Mouse (Mus musculus): ENCODE data around the gene Il9r. TPM values are rescaled to one million over a fixed set of nuclear protein-coding genes. Genes with fewer than 3 reads are reported as not detected.

Il9r gene
- polyA plus RNA-seq, 1 experiment from 2014 or later, result not detected

DNA sequence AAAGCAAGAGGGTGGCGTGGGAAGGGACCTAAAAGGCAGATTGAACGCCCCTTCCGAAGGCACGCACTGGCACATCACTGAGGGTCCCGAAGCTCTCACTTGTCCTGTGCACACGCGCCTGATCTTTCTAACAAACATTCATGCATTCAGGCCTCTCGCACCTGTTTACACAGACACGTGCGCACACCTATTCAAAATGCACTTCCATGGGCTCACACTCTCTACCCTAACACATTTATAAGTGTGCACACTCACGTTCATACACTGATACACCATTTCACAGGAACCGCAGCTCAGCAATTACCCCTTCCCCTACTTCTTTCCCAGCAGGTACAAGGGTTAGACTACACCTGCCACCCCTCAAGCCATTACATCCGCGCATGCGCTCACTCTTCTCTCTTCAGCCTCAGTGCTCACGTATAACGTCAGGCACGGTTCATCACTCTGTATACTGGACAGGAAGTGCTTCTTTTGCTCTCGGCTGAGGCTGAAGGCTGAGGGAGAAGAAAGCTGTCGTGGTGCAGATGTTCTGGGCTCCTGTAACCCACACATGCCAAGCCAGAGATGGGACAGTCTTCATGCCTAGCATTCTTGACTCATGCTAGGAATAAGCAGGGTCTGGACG is 22.6 kb upstream of the Il9r start:
- H3K36me3 ChIP-seq (ENCODE audit: control insufficient read depth, insufficient read depth, low read length), result no peaks in the 10 kb centered on the region
- no peak overlapping the region for H3K27ac ChIP-seq (ENCODE audit: low read length)
- peak overlapping the region; percentile 65 for H3K4me3 ChIP-seq (ENCODE audit: low read depth, low read length)
- H3K27me3 ChIP-seq (ENCODE audit: control insufficient read depth, insufficient read depth, low read depth, low read length), result peaks cover 27% of the 10 kb centered on the region
- WGBS, result 8% methylated on average over 21 of the region's 21 CpGs
- peak overlapping the region; percentile 94 for H3K4me2 ChIP-seq (ENCODE audit: low read length)
- ATAC-seq, result no peak
- H3K9me3 ChIP-seq (replicated peaks; ENCODE audit: control insufficient read depth, low read length, poor library complexity, severe bottlenecking), result no peaks in the 10 kb centered on the region
- peak overlapping the region; percentile 69 for H3K9ac ChIP-seq (ENCODE audit: low read depth, low read length)
- H3K4me1 ChIP-seq (ENCODE audit: control insufficient read depth, insufficient read depth, low read length), result peaks cover 22% of the 10 kb centered on the region

DNA sequence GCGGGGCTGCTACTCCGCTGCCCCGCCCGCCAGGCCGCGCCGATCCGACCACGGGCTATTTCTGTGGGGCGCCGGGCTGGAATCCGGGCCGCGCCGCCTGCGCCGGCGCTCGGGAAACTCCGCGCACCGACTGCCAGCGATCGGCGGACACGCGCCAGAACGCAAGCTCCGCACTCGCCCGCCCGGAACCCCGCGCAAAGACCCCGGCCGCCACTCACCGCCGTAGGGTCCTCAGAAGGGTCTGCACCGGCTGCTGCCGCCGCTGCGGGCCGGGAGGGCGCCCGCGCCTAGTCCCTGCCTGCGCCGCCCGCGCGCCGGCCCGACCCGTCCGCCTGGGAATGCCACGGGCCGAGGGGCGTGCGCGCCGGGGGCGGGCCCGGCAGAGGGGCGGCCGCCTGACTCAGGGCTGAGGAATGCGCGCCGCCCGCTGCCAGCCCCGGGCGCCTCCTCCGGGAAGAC is 21.9 kb upstream of the Il9r start, which contains the start of gene Rhbdf1:
Rhbdf1 (minus strand) TSS at position 350 of the 459 bp plus-strand sequence.
- peak; percentile 4; the same call in 1 of the 2 replicates for ATAC-seq
- Histone ChIP-seq H3K4me1 (ENCODE audit: control insufficient read depth, insufficient read depth, low read length) (peaks cover 16% of the 10 kb centered on the region), H3K4me2 (ENCODE audit: low read length) (peak within 1 kb of the TSS; percentile 94), H3K4me3 (ENCODE audit: low read depth, low read length) (peak within 1 kb of the TSS; percentile 65), H3K36me3 (ENCODE audit: control insufficient read depth, insufficient read depth, low read length) (no peaks in the 10 kb centered on the region), H3K27ac (ENCODE audit: low read length) (peak within 1 kb of the TSS; percentile 51), H3K9ac (ENCODE audit: low read depth, low read length) (peak within 1 kb of the TSS; percentile 69), H3K9me3 (replicated peaks; ENCODE audit: control insufficient read depth, low read length, poor library complexity, severe bottlenecking) (no peaks in the 10 kb centered on the region), H3K27me3 (ENCODE audit: control insufficient read depth, insufficient read depth, low read depth, low read length) (peaks cover 27% of the 10 kb centered on the region)
- WGBS, result under 1% methylated on average over 46 of the region's 72 CpGs

GRCm38 (mm10) chr11:32221225-32221950 is 21.3 kb upstream of the Il9r start:
- peak overlapping the region; percentile 69 for H3K9ac ChIP-seq (ENCODE audit: low read depth, low read length)
- H3K4me2 ChIP-seq (ENCODE audit: low read length), result peak overlapping the region; percentile 94
- peak; percentile 2; the same call in 1 of the 2 replicates for ATAC-seq
- peaks cover 14% of the 10 kb centered on the region; the same call in 1 of the 2 replicates for H3K4me1 ChIP-seq (ENCODE audit: control insufficient read depth, insufficient read depth, low read length)
- peaks cover 27% of the 10 kb centered on the region for H3K27me3 ChIP-seq (ENCODE audit: control insufficient read depth, insufficient read depth, low read depth, low read length)
- under 1% methylated on average over 35 of the region's 46 CpGs for WGBS
- peak overlapping the region; percentile 51 for H3K27ac ChIP-seq (ENCODE audit: low read length)
- H3K9me3 ChIP-seq (replicated peaks; ENCODE audit: control insufficient read depth, low read length, poor library complexity, severe bottlenecking), result no peaks in the 10 kb centered on the region
- no peaks in the 10 kb centered on the region for H3K36me3 ChIP-seq (ENCODE audit: control insufficient read depth, insufficient read depth, low read length)
- H3K4me3 ChIP-seq (ENCODE audit: low read depth, low read length), result peak overlapping the region; percentile 65

GRCm38 (mm10) chr11:32220607-32221224 is 20.6 kb upstream of the Il9r start:
- Histone ChIP-seq H3K9me3 (replicated peaks; ENCODE audit: control insufficient read depth, low read length, poor library complexity, severe bottlenecking) (no peaks in the 10 kb centered on the region), H3K36me3 (ENCODE audit: control insufficient read depth, insufficient read depth, low read length) (no peaks in the 10 kb centered on the region), H3K27ac (ENCODE audit: low read length) (no peak overlapping the region; the same call in 1 of the 2 replicates), H3K4me3 (ENCODE audit: low read depth, low read length) (peak overlapping the region; percentile 65), H3K4me1 (ENCODE audit: control insufficient read depth, insufficient read depth, low read length) (peaks cover 14% of the 10 kb centered on the region; the same call in 1 of the 2 replicates), H3K4me2 (ENCODE audit: low read length) (peak overlapping the region; percentile 94), H3K27me3 (ENCODE audit: control insufficient read depth, insufficient read depth, low read depth, low read length) (peaks cover 27% of the 10 kb centered on the region), H3K9ac (ENCODE audit: low read depth, low read length) (peak overlapping the region; percentile 69; the same call in 1 of the 2 replicates)
- ATAC-seq, result peak; percentile 9; the same call in 1 of the 2 replicates
- 39% methylated on average over 10 of the region's 10 CpGs for WGBS

DNA sequence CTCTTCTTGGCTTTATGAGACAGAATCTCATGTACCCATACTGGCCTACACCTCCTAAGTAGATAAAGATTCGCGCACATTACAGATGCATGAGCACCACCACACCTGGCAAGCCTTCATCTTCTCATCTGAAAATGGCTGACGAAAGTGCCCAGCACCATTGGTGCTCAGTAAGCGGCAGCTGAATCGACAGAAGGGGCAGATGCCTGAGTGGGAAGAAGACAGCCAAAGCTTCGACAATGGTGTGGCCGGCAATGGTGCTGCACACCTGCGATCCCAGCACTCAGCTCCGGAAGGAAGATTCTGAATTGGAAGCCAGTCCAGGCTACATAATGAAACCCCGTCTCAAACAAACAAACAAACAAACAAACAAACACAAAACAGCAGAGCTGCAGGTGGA is 19.2 kb upstream of the Il9r start:
- no peak overlapping the region for H3K27ac ChIP-seq (ENCODE audit: low read length)
- peaks cover 27% of the 10 kb centered on the region for H3K27me3 ChIP-seq (ENCODE audit: control insufficient read depth, insufficient read depth, low read depth, low read length)
- no peak for ATAC-seq
- no peaks in the 10 kb centered on the region for H3K36me3 ChIP-seq (ENCODE audit: control insufficient read depth, insufficient read depth, low read length)
- H3K4me3 ChIP-seq (ENCODE audit: low read depth, low read length), result no peak overlapping the region
- no peak overlapping the region for H3K4me2 ChIP-seq (ENCODE audit: low read length)
- H3K9ac ChIP-seq (ENCODE audit: low read depth, low read length), result no peak overlapping the region
- H3K9me3 ChIP-seq (replicated peaks; ENCODE audit: control insufficient read depth, low read length, poor library complexity, severe bottlenecking), result no peaks in the 10 kb centered on the region
- 90% methylated on average over 10 of the region's 10 CpGs for WGBS
- peaks cover 14% of the 10 kb centered on the region; the same call in 1 of the 2 replicates for H3K4me1 ChIP-seq (ENCODE audit: control insufficient read depth, insufficient read depth, low read length)

GRCm38 (mm10) chr11:32218501-32219050 is 18.5 kb upstream of the Il9r start:
- H3K27me3 ChIP-seq (ENCODE audit: control insufficient read depth, insufficient read depth, low read depth, low read length), result peaks cover 21% of the 10 kb centered on the region
- H3K36me3 ChIP-seq (ENCODE audit: control insufficient read depth, insufficient read depth, low read length), result no peaks in the 10 kb centered on the region
- no peak overlapping the region for H3K4me2 ChIP-seq (ENCODE audit: low read length)
- 0 out of 2 replicates have a peak overlapping the region, but pooled peaks have one; percentile 34 for H3K9ac ChIP-seq (ENCODE audit: low read depth, low read length)
- no peak overlapping the region for H3K4me3 ChIP-seq (ENCODE audit: low read depth, low read length)
- no peaks in the 10 kb centered on the region for H3K9me3 ChIP-seq (replicated peaks; ENCODE audit: control insufficient read depth, low read length, poor library complexity, severe bottlenecking)
- H3K4me1 ChIP-seq (ENCODE audit: control insufficient read depth, insufficient read depth, low read length), result peaks cover 14% of the 10 kb centered on the region; the same call in 1 of the 2 replicates
- H3K27ac ChIP-seq (ENCODE audit: low read length), result no peak overlapping the region
- WGBS, result 51% methylated on average over 6 of the region's 6 CpGs
- no peak for ATAC-seq

- H3K4me3 ChIP-seq (ENCODE audit: low read depth, low read length), result no peak overlapping the region
- 21% methylated on average over 8 of the region's 8 CpGs for WGBS
- H3K9ac ChIP-seq (ENCODE audit: low read depth, low read length), result no peak overlapping the region
- no peaks in the 10 kb centered on the region for H3K9me3 ChIP-seq (replicated peaks; ENCODE audit: control insufficient read depth, low read length, poor library complexity, severe bottlenecking)
- no peak overlapping the region for H3K27ac ChIP-seq (ENCODE audit: low read length)
- H3K36me3 ChIP-seq (ENCODE audit: control insufficient read depth, insufficient read depth, low read length), result no peaks in the 10 kb centered on the region
- peaks cover 6% of the 10 kb centered on the region; the same call in 1 of the 2 replicates for H3K4me1 ChIP-seq (ENCODE audit: control insufficient read depth, insufficient read depth, low read length)
- no peak overlapping the region for H3K4me2 ChIP-seq (ENCODE audit: low read length)
- peak; percentile 43; the same call in 1 of the 2 replicates for ATAC-seq
- peaks cover 8% of the 10 kb centered on the region; the same call in 1 of the 2 replicates for H3K27me3 ChIP-seq (ENCODE audit: control insufficient read depth, insufficient read depth, low read depth, low read length)
These were observed 16.8 kb upstream of the Il9r start for GRCm38 (mm10) chr11:32216851-32217250.

DNA sequence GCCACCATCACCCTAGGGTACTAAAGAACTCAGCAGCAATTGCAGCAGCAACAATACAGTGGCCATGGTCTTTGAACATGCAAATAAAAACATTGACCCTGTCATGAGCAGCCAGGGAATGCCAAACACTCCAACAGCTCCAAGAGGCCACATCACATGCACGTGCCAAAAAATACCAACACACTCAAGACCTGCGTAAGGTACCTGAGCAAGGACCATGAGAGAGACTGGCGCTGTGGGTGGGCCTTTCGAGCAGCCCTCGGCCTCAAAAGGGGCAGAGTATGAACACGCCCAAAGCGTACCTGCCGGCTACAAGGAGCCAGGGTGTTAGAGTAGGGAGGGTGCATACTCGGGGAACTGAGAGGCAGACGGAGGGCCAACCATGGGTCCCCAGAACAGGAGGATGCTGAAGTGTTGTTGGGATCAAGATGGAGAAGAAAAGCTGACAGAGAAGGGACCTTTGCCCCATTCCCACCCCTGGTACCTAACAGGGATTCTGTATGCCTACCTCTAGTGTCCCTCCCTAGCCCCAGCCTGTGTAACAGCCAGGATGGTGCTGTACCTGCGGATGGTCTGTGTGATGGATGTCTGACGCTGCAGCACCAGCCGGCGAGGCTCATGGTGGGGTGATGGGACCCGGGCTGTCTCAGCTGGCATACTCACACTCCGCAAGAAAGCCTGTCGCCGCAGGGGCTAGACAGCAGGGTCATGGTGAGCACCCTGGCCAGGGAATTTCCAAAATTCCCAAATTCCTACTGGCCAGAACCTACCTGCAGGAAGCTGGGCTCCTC is 15.5 kb upstream of the Il9r start:
- Histone ChIP-seq H3K36me3 (ENCODE audit: control insufficient read depth, insufficient read depth, low read length) (no peaks in the 10 kb centered on the region), H3K27ac (ENCODE audit: low read length) (no peak overlapping the region), H3K4me3 (ENCODE audit: low read depth, low read length) (no peak overlapping the region), H3K4me1 (ENCODE audit: control insufficient read depth, insufficient read depth, low read length) (peaks cover 2% of the 10 kb centered on the region; the same call in 1 of the 2 replicates), H3K4me2 (ENCODE audit: low read length) (no peak overlapping the region), H3K9me3 (replicated peaks; ENCODE audit: control insufficient read depth, low read length, poor library complexity, severe bottlenecking) (no peaks in the 10 kb centered on the region), H3K9ac (ENCODE audit: low read depth, low read length) (no peak overlapping the region), H3K27me3 (ENCODE audit: control insufficient read depth, insufficient read depth, low read depth, low read length) (no peaks in the 10 kb centered on the region; the same call in 1 of the 2 replicates)
- ATAC-seq, result no peak
- WGBS, result 93% methylated on average over 18 of the region's 18 CpGs

Data from midbrain, embryonic 16.5 days (tissue).